ENCODE assay signal across 8 mouse cellular contexts in the genomic region with DNA sequence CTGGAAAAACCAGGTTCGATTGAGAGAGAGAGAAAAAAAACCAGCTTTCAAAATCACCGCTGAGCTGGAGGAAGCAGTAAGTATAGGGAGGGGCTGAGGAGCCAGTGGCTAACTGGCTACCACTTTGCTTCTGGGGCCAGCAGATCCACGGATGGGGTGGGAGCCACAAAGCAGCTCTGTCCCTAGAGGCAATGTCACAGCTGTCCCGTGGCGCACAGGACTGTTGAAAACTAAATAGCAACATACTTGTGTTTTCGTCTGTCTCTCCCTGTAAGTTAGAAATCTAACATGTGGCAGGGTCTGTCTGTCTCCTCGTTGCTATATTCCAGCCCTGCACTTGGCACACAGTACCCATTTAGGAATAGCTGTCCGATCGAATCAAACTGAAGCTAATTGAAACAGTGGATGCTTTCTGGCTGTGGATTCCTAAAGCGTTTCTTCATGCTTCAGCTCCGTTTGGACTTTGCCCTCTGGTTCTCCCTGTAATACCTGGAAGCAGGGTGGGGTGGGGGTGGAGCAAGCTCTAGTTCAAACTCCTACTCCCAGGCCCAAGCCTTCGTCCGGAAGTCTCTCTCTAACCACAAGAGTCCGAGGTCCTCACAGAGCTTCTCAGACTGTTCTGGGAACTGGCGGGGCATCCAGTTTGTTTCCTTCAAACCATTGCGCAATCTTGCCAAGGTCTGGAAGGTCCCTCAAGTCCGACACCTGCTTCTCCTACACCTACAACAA. TPM values are rescaled to one million over a fixed set of nuclear protein-coding genes. Genes with fewer than 3 reads are reported as not detected.
DNase-seq lines count a peak whose midpoint lies in the region; TF ChIP-seq lines count a peak whose summit lies in the region.

No protein-coding gene starts in this region.

- in situ Hi-C loops in ES-E14 (cut with MboI; ENCODE audit: low sequenced_read_pairs in 2 of 2, unreplicated experiment in 2 of 2): loop anchor here in 1 of 2 experiments (10.0 kb wide), 2 partner anchors 277 to 477 kb away; no protein-coding TSS in a partner anchor

- H3K4me1 ChIP-seq in ES-E14 (ENCODE audit: control insufficient read depth in 2 of 2, insufficient read depth in 2 of 2, low read length in 2 of 2, poor library complexity in 1 of 2): peaks cover 21 to 26% of the 10 kb centered on the region in 2 experiments

- no peak overlapping the region for H3K27ac ChIP-seq in layer of hippocampus, adult 2 months
- H3K27ac ChIP-seq in ES-E14 (ENCODE audit: insufficient read depth, low read depth, low read length, poor library complexity, severe bottlenecking): peak overlapping the region; percentile 76

- H3K36me3 ChIP-seq in ES-E14 (ENCODE audit: control insufficient read depth, insufficient read depth, low read length, poor library complexity, severe bottlenecking): no peaks in the 10 kb centered on the region

- H3K9ac ChIP-seq in ES-E14 (ENCODE audit: insufficient read depth, low read depth, low read length, poor library complexity, severe bottlenecking): peak overlapping the region; percentile 55; the same call in 1 of the 2 replicates

- DNase-seq in layer of hippocampus, adult 2 months (ENCODE audit: low spot score in 2 of 2): no peak
- no peak for DNase-seq in layer of hippocampus, postnatal 25 days (ENCODE audit: extremely low spot score in 1 of 2, low spot score in 1 of 2)
- no peak for DNase-seq in ES-E14 (ENCODE audit: low read depth, low spot score)
- DNase-seq in gastrocnemius, postnatal 10 days: peak; percentile 38
- DNase-seq in kidney, adult 9 months: peak; percentile 96
- peak; percentile 70 for DNase-seq in lung, postnatal 10 days
- no peak for DNase-seq in layer of hippocampus, adult 11-12 months (ENCODE audit: low spot score)
- no peak for DNase-seq in layer of hippocampus, postnatal 36 days

- no peaks in the 10 kb centered on the region for H3K9me3 ChIP-seq in ES-E14 (ENCODE audit: control insufficient read depth, insufficient read depth, low read depth, low read length)

- H3K4me3 ChIP-seq in layer of hippocampus, adult 2 months: peak overlapping the region; percentile 32
- H3K4me3 ChIP-seq in ES-E14 (ENCODE audit: insufficient read depth in 1 of 2, low read depth in 1 of 2, low read length in 2 of 2, poor library complexity in 1 of 2, severe bottlenecking in 1 of 2): peak overlapping the region; percentile 11 to 22; a peak in 3 of 4 replicates

- TF ChIP-seq CTCF in layer of hippocampus, adult 2 months (conservative IDR thresholded peaks at IDR 0.05): no peak

TF ChIP-seq in ES-E14, 5 proteins besides CTCF, POLR2A, EP300 and RAD21:
- TF ChIP-seq CHD2 (IDR thresholded peaks at IDR 0.05; ENCODE audit: low read depth, low read length) (no peak), ZC3H11A (IDR thresholded peaks at IDR 0.05; ENCODE audit: borderline replicate concordance, low read depth, low read length) (no peak), ZNF384 (IDR thresholded peaks at IDR 0.05; ENCODE audit: low read depth, low read length) (no peak), HCFC1 (IDR thresholded peaks at IDR 0.05; ENCODE audit: borderline replicate concordance, insufficient read depth, low read length) (no peak), MAFK (IDR thresholded peaks at IDR 0.05; ENCODE audit: insufficient read depth, low read depth, low read length) (no peak)
TF ChIP-seq in ES-E14: peak in this region for 0.

RNA-seq across cellular contexts. Expression of a gene that starts 58.4 kb away (rescaled TPM):
- total RNA-seq in layer of hippocampus, adult 2 months (2021): 10 to 100 TPM; 55.0 to 55.2 TPM
- 10 to 100 TPM; 50.0 to 56.1 TPM for total RNA-seq in layer of hippocampus, postnatal 25 days (2021)
- 22.9 and 31.8 TPM in 2 replicates for total RNA-seq in ES-E14 (2012; rRNA removed)
- 10 to 100 TPM; 31.7 to 46.3 TPM for total RNA-seq in gastrocnemius, postnatal 10 days (2021)
- 10 to 100 TPM; 49.7 to 52.7 TPM for total RNA-seq in layer of hippocampus, postnatal 36 days (2021)

Comparison
In these comparisons a context has a peak if more than half of its experiments do, and no peak if none do; other contexts are left out.
1. DNase-seq: peak in gastrocnemius, postnatal 10 days (single experiment), kidney, adult 9 months (single experiment) and lung, postnatal 10 days (single experiment); none in layer of hippocampus, adult 2 months (0 of 2), layer of hippocampus, postnatal 25 days (0 of 2), ES-E14 (single experiment), layer of hippocampus, adult 11-12 months (single experiment) and layer of hippocampus, postnatal 36 days (0 of 2).